Mouse (Mus musculus) c-Kit-positive CD71-positive TER-119-negative erythroid progenitor cells, embryonic 14.5 days (primary cell): ENCODE measurements around the gene Mterf1b.

Experiments used
- DNase-seq: peaks from one replicate; pipeline ENCODE4 v3.0.0-alpha.2; 2013; ENCODE audit warnings: low read depth

The Mterf1b gene

GRCm38 (mm10) chr5:4246095-4246494, 53.9 kb downstream of the Mterf1b start:
- DNase-seq, result no peak
